8 mouse cellular contexts compared by ENCODE assay signal in genomic region chr11:100544832-100545745, GRCm38 (mm10). TPM values are rescaled to one million over a fixed set of nuclear protein-coding genes. Genes with fewer than 3 reads are reported as not detected.
A peak's percentile ranks its signal among the peaks of the same experiment; 100 is the strongest.
DNase-seq lines count a peak whose midpoint lies in the region; ATAC-seq lines count a peak whose summit lies in the region.

TSS of gene Ttc25 (plus strand) at chr11:100545607.

- H3K9ac ChIP-seq in hindbrain, embryonic 14.5 days: peak within 1 kb of the TSS; percentile 58

- peaks cover 15% of the 10 kb centered on the region for H3K4me1 ChIP-seq in hindbrain, embryonic 14.5 days (replicated peaks; ENCODE audit: control insufficient read depth, insufficient read depth, low read length)

- peak within 1 kb of the TSS; percentile 64 for H3K4me2 ChIP-seq in hindbrain, embryonic 14.5 days (replicated peaks)

- ATAC-seq in hindbrain, embryonic 14.5 days (ENCODE audit: low FRiP score): peak; percentile 91

- 4% methylated on average over 28 of the region's 28 CpGs for WGBS in hindbrain, embryonic 14.5 days

- H3K4me3 ChIP-seq in hindbrain, embryonic 14.5 days (replicated peaks; ENCODE audit: low read length): peak within 1 kb of the TSS; percentile 38

- peak within 1 kb of the TSS; percentile 75 for H3K27ac ChIP-seq in hindbrain, embryonic 14.5 days

- H3K9me3 ChIP-seq in hindbrain, embryonic 14.5 days (ENCODE audit: control insufficient read depth, low read length): no peaks in the 10 kb centered on the region

- no peaks in the 10 kb centered on the region for H3K36me3 ChIP-seq in hindbrain, embryonic 14.5 days (replicated peaks; ENCODE audit: control insufficient read depth, insufficient read depth)

- DNase-seq in MN1 (ENCODE audit: low spot score): peak; percentile 95
- DNase-seq in cerebellum, postnatal 25 days: peak; percentile 39 to 61
- DNase-seq in frontal cortex, postnatal 25 days (ENCODE audit: low spot score in 2 of 2): peak; percentile 52 to 59
- DNase-seq in hindbrain, embryonic 14.5 days (ENCODE audit: low spot score): peak; percentile 80
- DNase-seq in layer of hippocampus, postnatal 36 days: peak; percentile 73 to 77
- peak; percentile 96 for DNase-seq in lung, postnatal 36 days
- DNase-seq in retina, postnatal 1 day: peak; percentile 96
- DNase-seq in urinary bladder, adult 18-20 months (ENCODE audit: low spot score in 2 of 2): peak; percentile 70 to 86

- no peaks in the 10 kb centered on the region for H3K27me3 ChIP-seq in hindbrain, embryonic 14.5 days (ENCODE audit: control insufficient read depth, insufficient read depth, low read length)

RNA-seq across cellular contexts. Expression of gene Ttc25, which starts in this region (rescaled TPM):
- 2.0 and 2.7 TPM in 2 replicates for polyA plus RNA-seq in hindbrain, embryonic 14.5 days (2014; fragmentation: Nextera tagmentation; extraction: Ambion mirVana)
- 1 to 10 TPM in 1 of 2 experiments, under 1 TPM in 1; 0.82 to 1.3 TPM for total RNA-seq in layer of hippocampus, postnatal 36 days (2021)

Comparison
In these comparisons a context has a peak if more than half of its experiments do, and no peak if none do; other contexts are left out.
1. Peak in every context shown above with its lines: DNase-seq, ATAC-seq, H3K4me3 ChIP-seq and H3K27ac ChIP-seq.